Mouse (Mus musculus) kidney, adult 9 months (tissue): ENCODE measurements at regions not wholly inside any gene's neighbourhood (a gene's known extent, or its start where the extent isn't known, plus 50 kb on each side); places are given as distances from the start of the nearest gene placed in this dataset.

Experiments
- DNase-seq: peaks from one replicate; pipeline ENCODE4 v3.0.0; 2022

DNA sequence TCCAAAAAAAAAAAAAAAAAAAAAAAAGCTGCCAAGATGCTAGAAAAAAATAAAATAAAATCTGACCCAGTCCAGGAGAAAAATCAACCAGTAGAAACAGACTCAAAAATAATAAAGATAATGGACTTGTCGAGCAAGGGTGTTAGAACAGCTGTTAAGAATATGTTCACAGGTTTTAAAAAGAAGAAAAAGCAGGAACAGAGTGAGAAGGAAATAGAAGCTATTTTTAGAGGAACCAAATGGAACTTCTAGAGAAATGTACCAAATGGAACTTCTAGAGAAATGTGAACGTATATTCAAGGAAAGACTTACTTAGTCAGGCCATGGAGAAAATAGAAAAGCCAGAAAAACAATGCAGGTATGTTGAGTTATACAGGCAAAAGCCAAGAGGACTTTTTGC is 662.4 kb upstream of the Jmjd1c start:
- no peak for DNase-seq

DNA sequence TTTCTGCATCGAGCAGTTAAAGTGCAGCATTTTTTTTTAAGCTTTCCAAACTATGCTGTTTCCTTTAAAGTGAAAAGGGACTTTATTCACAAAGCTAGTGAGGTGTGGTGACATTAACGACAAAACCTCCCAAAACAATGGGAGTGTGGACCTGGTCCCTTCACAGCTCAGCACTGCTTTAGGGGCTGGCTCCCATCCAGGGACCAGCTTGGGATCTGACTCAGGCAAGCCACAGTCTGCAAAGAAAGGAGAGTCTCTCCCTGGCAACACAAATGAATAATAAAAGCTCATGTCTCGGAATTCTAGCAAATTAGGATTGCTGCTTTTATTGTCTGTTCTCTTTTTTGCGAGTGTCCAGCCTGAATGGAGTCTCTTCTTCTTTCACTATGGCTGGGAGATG is 625.2 kb upstream of the Jmjd1c start:
- no peak for DNase-seq

DNA sequence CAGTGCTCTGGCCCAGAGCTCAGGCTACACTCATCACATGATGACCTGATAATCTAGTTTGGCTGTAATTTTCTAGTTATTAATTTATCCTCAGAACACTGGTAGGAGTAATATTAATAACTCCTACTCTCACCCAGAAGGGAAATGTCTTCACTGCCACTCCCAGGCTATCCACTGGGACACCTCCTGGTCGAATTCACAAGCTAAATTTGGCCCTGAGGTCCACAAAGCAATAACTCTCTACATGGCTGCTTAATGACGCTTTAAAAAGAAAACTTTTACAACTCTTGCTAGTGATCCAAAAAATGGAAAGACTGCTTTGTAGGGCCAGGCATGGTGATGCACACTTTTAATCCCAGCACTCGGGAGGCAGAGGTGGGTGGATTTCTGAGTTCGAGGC is 623.9 kb upstream of the Jmjd1c start:
- no peak for DNase-seq

DNA sequence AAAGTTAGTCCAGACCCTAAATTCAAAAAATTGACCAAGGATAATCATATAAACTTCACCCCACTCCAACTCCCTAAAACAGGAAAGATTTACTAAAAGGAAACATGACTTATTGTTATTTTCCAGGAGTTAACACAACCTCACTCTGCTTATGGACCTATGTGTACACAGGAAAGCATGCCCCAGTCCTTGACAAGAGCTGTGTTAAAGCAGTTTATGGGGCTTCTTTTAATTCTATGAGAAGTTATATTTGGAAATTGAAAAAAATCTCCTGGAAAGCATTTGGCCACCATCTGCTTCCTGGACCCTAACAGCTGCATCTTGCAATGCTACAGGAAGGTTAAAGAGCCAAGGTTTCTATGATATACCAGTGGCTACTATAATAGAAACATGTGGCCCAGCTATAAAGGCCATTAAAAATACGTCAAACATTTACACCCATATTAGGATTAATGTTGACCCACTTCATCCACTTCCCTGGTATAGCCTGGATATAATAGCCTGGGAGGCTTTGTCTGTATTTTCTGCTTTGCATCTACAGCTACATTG is 620.7 kb upstream of the Jmjd1c start:
- DNase-seq, result no peak

DNA sequence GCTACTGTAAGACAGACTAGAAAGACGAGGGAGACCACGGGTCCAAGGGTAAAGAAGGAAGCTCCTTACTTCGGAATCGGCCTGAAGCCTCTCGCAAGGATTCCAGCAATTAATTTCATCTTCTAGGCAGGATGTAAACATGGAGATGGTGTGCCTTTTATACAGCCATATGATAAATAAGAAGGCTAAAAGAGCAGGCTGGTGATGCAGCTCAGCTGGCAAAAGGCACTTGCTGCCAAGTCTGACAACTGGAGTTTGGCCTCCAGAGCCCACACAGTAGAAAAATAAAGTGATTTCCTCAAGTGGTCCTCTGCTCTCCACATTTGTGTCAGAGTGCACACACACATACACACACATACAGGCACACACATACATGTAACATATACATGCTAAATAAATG is 605.1 kb upstream of the Jmjd1c start:
- DNase-seq, result no peak

DNA sequence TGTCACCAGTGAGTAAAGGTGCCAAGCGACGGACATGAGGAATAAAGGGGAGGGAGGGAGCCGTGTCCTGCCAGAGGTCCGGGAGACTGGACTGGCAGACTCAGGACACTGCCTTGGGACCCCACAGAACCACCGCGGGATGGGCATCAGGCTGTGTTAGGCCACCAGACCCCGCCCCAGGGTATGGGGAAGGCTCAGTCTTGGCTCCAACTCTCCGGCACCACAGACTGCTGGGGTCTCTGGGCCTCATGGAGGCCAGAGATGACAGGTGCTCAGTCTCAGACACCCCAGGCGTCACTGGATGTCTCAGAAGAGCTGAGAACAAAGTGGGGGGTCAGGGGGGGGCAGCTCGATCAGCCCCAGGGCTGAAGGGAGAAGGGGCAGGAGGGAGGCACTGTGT is 604.1 kb upstream of the Jmjd1c start:
- DNase-seq, result no peak

DNA sequence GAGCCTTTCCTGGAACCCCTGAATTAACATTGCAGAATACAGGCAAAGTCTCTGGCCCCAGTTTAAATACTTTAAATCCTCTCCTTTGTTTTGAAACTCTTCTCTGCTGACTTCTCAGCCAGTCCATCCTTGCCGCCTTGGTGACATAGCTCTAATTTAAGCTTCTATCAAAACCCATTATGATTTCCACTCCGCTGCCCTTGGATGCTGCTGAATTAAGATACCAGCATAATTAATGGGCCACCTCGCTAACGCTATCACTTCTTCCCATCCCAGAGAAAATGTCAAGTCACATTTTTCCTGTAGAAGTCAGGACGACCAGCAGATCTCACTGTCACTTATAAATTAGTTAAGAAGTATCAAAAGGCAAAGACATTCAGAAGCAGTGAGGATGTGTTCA is 556.1 kb upstream of the Jmjd1c start:
- DNase-seq, result no peak

DNA sequence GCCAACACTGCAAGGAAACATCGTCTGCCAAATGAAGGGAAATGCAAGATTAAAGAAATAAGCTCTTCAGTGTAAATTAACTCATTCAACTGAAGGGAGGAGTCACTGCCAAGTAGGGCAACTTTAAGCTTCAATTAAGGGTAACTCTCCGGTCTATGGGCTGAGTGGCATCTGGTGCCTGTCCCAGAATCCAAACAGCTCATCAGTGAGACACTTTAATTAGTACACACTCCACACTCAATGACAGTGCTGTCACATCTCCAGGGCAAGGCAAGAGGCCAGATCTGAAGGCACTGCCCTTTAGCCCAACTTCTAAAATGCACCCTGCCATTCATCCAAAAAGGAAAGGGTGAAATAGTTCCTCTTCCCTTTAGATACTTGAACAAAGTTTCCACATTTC is 549.3 kb upstream of the Jmjd1c start:
- no peak for DNase-seq

DNA sequence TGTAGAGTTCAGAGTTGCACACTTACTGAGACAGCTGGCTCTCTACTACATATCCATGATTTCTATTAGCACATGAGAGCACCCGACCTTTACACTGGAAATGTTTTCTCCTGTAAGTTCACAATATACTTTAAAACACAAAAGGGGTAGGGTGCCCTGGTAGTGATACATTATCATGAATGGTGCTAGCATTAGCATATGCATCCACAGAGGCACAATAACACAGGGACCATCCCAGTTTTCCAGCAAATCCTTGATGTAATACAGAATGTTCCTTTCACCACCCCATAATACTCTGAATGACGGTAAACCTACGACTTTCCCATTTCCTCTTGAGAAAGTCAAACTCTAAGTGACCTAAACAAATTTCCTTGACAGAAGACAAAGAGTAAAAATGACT is 548.3 kb upstream of the Jmjd1c start:
- DNase-seq, result no peak

DNA sequence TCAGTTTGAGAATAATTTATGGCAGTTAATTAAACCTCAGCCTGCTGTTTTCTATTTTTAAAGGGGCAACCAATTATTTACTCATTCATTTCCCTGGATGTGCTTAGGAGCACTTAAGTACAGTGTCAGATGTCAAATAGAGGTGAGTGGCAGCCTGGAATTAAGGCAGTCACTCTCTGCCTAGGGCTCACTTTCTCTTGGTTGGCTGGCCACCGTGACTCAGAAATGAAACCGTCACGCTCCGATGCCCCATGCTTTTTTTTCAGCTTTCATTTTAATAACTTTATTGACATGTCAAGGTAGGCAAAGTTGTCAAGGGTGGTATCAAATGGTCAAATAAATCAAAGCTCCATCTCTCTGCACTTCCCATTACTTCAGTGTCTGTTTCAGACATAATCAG is 547.9 kb upstream of the Jmjd1c start:
- peak; percentile 8 for DNase-seq

DNA sequence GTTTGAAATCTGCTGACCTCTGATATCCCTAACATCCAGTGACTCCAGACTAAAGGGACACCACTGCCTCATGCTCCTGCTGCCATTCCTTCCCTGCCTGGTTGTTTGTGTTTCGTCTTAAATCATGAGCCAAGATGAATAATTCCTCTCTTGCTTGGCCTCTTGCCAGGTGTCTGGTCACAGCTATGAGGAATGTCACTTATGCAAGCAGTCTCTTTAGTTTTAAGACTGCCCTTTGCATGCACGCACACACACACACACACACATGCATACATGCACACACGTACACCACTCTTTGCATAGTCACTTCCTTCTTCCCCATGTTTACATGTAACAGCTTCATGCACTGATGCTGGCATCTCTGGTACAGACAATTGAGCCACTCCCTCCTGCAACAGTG is 543.0 kb upstream of the Jmjd1c start:
- no peak for DNase-seq

DNA sequence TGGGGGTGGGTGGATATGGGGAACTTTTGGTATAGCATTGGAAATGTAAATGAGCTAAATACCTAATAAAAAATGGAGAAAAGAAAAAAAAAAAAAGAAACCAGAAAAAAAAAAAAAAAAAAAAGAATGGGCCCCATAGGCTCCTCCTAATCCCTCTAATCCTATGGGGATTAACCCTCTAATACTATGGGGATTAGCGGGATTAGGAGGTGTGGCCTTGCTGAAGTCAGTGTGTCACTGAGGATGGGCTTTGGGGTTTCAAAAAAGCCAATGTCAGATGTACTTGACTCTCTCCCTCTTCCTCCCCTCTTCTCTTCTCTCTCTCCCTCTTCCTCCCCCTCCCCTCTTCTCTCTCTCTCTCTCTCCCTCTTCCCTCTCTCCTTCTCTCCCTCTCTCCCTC is 541.7 kb upstream of the Jmjd1c start:
- no peak for DNase-seq

DNA sequence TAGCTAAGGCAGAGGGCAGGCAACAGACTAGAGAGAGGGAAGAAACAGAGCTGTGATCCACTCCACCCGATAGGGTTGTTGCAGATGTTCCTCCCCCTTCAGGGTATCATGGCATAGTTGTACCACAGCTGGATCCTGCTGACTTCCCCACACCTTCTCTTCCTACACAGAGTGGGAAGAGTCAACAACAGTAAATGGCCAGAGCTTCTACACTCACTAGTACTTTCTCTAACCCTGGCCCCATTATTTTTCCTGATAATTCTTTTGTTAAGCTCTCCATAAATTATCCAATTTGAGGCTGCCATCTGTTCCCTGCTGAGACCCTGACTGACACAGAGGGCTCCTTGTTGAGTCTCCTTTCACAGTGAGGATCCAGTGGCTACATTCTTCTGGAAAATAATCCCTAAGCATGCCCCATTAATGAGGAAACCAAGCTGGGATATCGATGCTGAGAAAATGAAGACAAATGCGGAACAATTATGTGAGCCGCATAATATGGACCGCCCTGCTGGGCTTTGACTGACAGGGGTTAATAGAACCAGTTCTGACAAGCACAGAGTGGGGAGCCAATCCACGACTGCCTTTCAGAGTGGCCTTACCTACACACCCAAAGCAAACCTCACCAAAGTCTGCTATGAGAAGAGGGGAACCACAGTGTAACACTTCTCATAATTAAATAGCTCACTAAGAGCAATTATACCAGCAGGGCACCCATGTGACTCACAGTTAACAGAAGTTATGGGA is 537.7 kb upstream of the Jmjd1c start:
- DNase-seq, result no peak

DNA sequence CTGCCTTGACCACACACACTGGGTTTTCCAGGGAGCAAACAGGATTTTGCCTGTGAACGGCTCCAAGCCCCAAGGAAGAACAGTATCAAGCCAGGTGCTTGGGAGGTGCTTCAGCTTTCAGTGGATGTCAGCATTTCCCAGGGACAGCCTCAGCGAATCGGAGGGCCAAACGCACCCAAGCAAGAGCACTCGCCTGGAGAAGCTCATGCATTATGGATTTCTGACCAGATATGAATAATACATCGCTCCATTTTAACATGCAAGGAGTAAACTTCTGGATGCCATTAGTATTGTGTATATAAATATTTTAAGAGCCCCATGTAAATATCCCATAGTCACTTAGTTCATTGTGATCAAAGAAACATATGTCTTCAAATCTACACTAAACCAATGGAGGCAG is 530.6 kb upstream of the Jmjd1c start:
- no peak for DNase-seq

DNA sequence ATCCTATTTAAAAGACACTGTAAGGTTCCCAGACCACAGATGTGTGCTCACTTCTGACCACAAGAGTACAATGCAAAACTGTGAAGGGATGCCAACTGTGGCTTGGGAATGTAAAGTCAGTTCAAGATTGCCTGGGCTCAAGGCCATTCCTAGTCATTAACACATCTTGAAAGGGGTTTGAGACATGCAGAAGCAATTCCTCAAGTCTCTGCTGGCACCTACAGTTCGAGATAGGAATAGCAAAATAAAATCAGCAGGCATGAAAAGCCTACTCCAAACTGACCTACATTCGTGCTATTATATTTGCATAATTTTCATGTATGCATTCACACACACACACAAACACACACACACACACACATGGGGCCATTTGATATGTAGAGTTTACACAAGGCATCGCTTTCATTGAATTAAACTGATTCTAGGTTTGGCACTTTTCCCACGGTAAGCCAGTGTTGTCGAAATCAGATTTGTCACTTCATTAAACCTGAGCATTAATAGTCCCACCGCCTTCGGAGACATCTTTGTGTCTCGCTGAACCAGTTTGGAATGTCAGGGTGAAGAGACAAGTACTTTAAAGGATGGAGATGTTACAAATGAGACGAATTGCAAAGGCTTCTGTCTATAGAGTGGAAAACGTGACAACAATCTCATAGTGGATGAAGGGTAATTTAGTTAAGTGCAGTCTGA is 520.9 kb upstream of the Jmjd1c start:
- peak; percentile 5 for DNase-seq

DNA sequence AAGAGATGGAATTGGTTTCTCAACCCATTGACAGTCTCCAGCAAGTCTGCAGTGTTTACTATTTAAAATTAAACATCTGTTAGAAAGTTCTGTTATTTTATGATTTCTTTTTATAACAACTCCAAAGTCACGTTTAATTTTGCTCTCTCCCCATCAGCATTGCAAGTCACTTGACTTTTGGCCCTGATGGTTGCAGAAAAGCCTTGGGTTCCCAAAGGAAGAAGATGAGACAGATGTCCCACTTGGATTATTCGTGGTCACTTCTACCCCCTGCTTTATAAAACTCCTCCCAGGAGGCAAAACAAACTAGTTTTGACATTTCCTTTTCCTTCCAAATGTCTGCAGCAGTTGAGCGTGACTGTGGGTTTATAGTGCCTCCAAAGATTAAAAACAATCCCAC is 502.9 kb upstream of the Jmjd1c start:
- DNase-seq, result no peak

DNA sequence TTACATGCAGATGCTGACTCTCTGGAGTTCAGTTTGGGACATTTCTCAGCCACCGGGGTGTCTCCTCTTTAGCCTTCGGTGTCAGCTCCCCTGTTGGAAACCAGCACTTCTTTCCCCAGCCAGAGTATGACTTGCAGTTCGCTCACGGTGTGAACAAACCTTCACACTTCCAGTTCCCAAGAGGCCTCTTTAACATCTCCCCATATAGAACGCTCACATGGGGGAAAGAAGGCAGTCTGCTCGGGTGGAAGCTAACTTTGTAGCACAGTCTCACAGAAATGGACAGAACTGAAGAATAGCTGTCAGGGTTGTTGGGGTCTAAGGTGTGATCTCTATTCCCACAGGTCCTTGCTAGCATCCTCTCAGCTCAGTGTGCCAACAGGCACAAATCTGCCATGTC is 502.4 kb upstream of the Jmjd1c start:
- no peak for DNase-seq

DNA sequence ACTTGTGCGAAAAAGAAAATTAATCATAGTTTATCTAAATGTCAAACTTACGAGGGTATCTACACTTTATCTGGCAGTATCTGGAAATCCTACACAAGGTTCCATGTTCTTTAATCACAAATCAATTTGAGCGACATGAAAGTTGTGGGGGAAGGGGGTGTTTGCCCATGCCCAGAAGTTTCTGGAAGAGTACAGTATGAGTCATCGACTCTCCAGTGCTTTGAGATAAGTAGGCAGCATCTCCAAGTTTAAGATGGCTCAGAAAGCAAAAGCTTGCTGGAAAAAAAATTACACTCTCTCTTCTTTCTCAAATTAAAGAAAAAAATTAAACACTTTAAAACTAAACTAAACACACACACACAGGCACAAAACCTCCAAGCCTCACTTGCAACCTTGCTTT is 498.0 kb upstream of the Jmjd1c start:
- no peak for DNase-seq

DNA sequence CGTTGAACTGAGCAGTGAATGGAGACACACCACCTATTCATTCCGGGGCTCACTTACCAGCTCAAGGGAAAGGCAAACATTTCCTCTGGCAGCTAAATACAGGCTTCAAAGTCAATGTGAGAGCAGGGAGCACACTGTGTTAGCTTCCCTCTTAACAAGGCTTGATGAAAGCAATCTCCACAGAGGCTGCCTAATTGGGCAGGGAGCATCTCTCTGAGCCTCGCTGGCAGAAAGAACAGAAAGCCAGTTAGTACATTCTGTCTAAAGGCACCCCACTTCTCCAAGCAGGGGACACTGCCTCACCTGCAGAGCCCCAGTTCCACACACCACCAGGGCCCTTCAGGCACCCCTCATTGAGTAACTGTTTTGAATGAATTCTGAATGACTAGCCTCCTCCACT is 488.8 kb upstream of the Jmjd1c start:
- DNase-seq, result no peak

DNA sequence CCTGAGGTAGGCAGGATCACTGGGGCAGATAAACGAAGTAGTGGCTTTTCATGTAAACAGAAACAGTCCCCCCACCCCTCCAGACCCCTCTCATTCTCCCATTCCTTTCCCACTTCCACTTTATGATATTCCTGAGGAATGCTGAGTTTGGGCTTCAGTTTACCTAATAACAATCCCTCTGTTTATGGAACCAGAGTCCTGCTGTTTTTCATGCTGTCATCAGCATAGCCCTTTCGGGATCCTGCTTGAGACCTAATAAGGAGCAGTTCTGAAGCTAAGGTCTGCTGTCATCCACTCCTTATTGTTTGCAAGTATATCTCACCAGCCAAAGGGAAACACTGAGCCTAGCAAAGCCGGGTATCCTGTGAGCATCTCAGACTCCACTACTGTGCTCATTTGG is 479.6 kb upstream of the Jmjd1c start:
- DNase-seq, result no peak

DNA sequence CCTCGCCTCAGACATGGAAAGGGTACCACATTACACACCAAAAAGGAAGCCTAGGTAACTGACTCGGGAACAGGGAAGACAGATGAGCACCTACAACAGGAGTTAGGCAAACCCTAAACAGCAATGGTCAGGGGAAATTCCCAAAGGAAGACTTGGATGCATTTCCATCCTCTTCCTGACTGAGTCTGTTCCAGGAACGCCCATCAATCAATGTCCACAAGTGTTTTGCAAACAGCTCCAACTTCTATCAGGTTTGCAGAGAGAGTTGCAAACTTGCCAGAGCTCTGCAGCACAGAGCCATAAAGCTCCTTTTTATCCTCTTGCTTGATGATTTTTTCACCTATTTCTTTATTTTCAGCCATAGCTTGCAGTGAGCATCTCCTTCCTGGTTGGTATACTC is 464.9 kb upstream of the Jmjd1c start:
- peak; percentile 32 for DNase-seq

DNA sequence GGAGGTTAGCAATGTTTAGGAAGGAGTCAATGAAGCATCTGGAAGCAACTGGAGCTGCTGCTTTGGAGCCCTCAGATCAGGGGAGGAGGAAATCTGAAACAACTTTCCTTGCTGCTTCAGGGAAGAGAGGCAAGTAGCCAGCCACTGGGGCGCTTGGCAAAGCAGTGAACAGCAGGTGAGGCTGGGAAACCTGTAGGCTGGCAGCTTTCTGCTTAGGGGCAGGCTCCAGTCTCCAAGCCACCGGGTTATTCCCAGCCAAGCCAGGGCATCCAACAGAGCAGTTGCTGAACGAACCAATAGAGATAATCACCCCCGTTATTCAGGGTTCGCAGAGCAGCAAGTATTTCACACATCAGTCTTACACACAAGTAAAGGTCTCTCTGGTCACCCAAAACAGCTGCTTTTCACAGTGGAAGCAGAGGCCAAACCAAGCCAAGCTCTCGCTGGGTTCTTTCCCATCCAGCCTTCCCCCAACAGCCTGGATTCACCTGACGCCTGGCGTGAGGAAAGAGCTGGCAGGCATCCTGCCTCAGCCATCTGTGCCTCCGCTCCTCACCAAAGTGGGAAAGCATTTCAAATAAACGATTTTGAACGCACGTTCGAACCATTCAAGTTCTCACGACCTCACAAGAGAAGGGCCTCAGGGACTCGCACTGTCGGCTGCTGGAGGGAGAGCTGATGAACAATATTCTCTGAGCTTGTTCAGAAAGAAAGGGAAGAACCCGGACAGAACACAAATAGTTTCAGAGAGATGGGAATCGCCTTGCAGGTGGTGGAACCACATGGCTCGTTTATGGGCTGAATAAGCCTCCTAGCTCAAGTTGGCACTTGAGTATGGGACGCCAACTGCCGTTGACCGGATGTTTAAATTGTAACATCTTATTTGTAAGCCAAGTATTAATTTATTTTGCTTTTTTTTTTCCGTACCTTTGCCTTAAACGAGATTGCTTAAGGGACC is 454.8 kb upstream of the Jmjd1c start:
- DNase-seq, result no peak

DNA sequence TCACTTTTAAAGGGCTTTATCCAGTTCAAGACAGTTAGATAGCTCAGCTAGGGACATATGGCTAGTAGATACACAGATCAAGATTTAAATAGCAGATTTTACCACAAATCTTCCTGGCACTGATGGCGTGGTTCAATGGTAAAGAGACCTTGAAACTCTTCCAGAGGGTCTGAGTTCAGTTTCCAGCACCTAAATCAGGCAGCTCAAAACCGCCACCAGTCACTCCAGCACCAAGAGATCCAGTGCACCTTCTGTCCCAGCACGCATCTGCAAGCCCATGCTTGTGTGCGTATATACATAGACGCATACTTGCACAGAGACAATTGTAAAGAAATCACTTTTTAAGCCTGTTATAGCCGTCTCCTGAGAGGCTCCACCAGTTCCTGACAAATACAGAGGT is 454.0 kb upstream of the Jmjd1c start:
- no peak for DNase-seq

DNA sequence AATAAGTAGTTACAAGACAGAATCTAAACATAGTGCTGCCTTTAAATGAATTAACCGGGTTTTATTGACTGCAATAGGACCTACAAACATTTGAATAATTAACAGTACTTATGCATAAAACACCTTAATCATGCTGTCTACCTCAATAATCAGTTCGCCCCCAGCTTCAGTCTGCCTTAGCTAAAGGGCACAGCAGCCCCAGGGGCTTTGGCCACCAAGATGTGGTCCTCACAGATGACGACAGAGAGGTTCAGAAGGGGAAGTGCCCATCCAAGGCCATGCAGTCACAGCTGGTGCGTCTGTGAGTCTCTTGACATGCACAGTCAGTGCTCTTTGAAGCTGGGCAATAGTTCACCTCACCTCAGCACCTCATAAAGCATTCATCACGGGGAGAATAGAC is 452.8 kb upstream of the Jmjd1c start:
- no peak for DNase-seq
